Comparison of ENCODE assay signal across 27 mouse cellular contexts in the genomic region with DNA sequence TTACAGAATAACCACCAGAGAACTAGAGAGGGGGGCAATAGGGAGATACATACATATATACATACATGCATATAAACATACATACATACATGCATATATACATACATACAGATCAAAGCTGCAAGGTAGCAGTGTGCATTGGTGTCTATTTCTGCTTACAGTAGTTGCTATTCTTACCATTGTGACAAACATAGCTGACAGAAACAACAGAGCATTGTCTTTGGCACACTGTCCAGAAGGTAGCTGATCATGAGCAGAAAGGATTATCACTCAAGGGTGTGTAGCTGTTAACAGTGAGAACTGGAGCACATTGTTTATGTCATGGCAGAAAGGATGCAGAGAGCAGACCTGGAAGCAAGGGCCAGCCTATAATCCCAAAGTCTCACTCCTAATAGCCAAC. TPM values are rescaled to one million over a fixed set of nuclear protein-coding genes. Genes with fewer than 3 reads are reported as not detected.
DNase-seq lines count a peak whose midpoint lies in the region; ATAC-seq and TF ChIP-seq lines count a peak whose summit lies in the region.
"Had no signal": no experiment of that assay in that cellular context is flagged by ENCODE, and none has a peak within 500 bp of the region (broad histone marks: within the 10 kb centered on the region; RNA-seq: fewer than 3 reads in every experiment).

No protein-coding gene starts in this region.

- DNase-seq in forebrain, postnatal 0 days, result no peak
- no peak for DNase-seq in heart, postnatal 36 days
- DNase-seq in heart, postnatal 0 days (ENCODE audit: low spot score), result no peak
- DNase-seq in heart, embryonic 10.5 days (ENCODE audit: low spot score), result no peak
- DNase-seq in brain, adult 2 months (ENCODE audit: low read depth, low spot score), result peak; percentile 40
- no peak for DNase-seq in midbrain, postnatal 0 days (ENCODE audit: low spot score)
- DNase-seq: adrenal gland, postnatal 36 days; cerebellum, adult 18-20 months; cerebellum, postnatal 14 days; kidney, adult 9 months; kidney, postnatal 14 days; layer of hippocampus, postnatal 36 days; liver, embryonic 13.5 days; lung, adult 2 months; lung, postnatal 14 days; right cerebral cortex, adult 18-20 months; right cerebral cortex, postnatal 4 days; thymus, postnatal 25 days had no signal

- peak overlapping the region; percentile 35; the same call in 1 of the 2 replicates for H3K27ac ChIP-seq in forebrain, embryonic 13.5 days
- no peak overlapping the region for H3K27ac ChIP-seq in forebrain, postnatal 0 days (ENCODE audit: low read depth, low read length)
- no peak overlapping the region for H3K27ac ChIP-seq in heart, embryonic 11.5 days (ENCODE audit: low read depth, low read length)
- H3K27ac ChIP-seq in heart, postnatal 0 days (ENCODE audit: low read depth), result peak overlapping the region; percentile 82
- no peak overlapping the region for H3K27ac ChIP-seq in heart, embryonic 10.5 days
- no peak overlapping the region for H3K27ac ChIP-seq in midbrain, postnatal 0 days (ENCODE audit: low read depth, low read length)
- H3K27ac ChIP-seq: embryonic facial prominence, embryonic 12.5 days; hindbrain, postnatal 0 days; limb, embryonic 12.5 days; liver, embryonic 13.5 days; midbrain, embryonic 13.5 days; neural tube, embryonic 13.5 days had no signal

- no peaks in the 10 kb centered on the region for H3K9me3 ChIP-seq in forebrain, embryonic 13.5 days (replicated peaks)
- no peaks in the 10 kb centered on the region for H3K9me3 ChIP-seq in forebrain, postnatal 0 days (ENCODE audit: low read length)
- no peaks in the 10 kb centered on the region for H3K9me3 ChIP-seq in heart, embryonic 11.5 days (replicated peaks; ENCODE audit: control insufficient read depth, low read length)
- no peaks in the 10 kb centered on the region for H3K9me3 ChIP-seq in heart, postnatal 0 days (replicated peaks; ENCODE audit: control insufficient read depth, low read length)
- no peaks in the 10 kb centered on the region for H3K9me3 ChIP-seq in heart, embryonic 10.5 days
- no peaks in the 10 kb centered on the region for H3K9me3 ChIP-seq in midbrain, postnatal 0 days (ENCODE audit: low read length)
- H3K9me3 ChIP-seq: embryonic facial prominence, embryonic 12.5 days; limb, embryonic 12.5 days; liver, embryonic 13.5 days; midbrain, embryonic 13.5 days; neural tube, embryonic 13.5 days had no signal

- no peak overlapping the region for H3K4me2 ChIP-seq in forebrain, embryonic 13.5 days
- no peak overlapping the region for H3K4me2 ChIP-seq in forebrain, postnatal 0 days (ENCODE audit: low read depth)
- H3K4me2 ChIP-seq in heart, embryonic 11.5 days, result 0 out of 2 replicates have a peak overlapping the region, but pooled peaks have one; percentile 27
- peak overlapping the region; percentile 41 for H3K4me2 ChIP-seq in heart, postnatal 0 days (ENCODE audit: low read depth, low read length)
- no peak overlapping the region for H3K4me2 ChIP-seq in midbrain, postnatal 0 days (ENCODE audit: low read depth, low read length, poor library complexity, severe bottlenecking)
- H3K4me2 ChIP-seq: embryonic facial prominence, embryonic 12.5 days; limb, embryonic 12.5 days; liver, embryonic 13.5 days; midbrain, embryonic 13.5 days; neural tube, embryonic 13.5 days had no signal

- H3K36me3 ChIP-seq in forebrain, embryonic 13.5 days (ENCODE audit: poor library complexity, severe bottlenecking), result no peaks in the 10 kb centered on the region
- no peaks in the 10 kb centered on the region for H3K36me3 ChIP-seq in forebrain, postnatal 0 days (ENCODE audit: insufficient read depth)
- no peaks in the 10 kb centered on the region for H3K36me3 ChIP-seq in heart, embryonic 11.5 days (ENCODE audit: control insufficient read depth, insufficient read depth, low read length)
- H3K36me3 ChIP-seq in heart, postnatal 0 days (replicated peaks; ENCODE audit: control insufficient read depth, insufficient read depth, low read length), result no peaks in the 10 kb centered on the region
- H3K36me3 ChIP-seq in heart, embryonic 10.5 days, result no peaks in the 10 kb centered on the region
- no peaks in the 10 kb centered on the region for H3K36me3 ChIP-seq in midbrain, postnatal 0 days (ENCODE audit: insufficient read depth, low read length)
- H3K36me3 ChIP-seq: embryonic facial prominence, embryonic 12.5 days; limb, embryonic 12.5 days; liver, embryonic 13.5 days; midbrain, embryonic 13.5 days; neural tube, embryonic 13.5 days had no signal

- no peak overlapping the region for H3K9ac ChIP-seq in forebrain, embryonic 13.5 days
- no peak overlapping the region for H3K9ac ChIP-seq in forebrain, postnatal 0 days
- H3K9ac ChIP-seq in heart, embryonic 11.5 days (ENCODE audit: low read depth, low read length), result no peak overlapping the region
- H3K9ac ChIP-seq in heart, postnatal 0 days (replicated peaks; ENCODE audit: low read depth, low read length), result no peak overlapping the region
- no peak overlapping the region for H3K9ac ChIP-seq in midbrain, postnatal 0 days (replicated peaks; ENCODE audit: low read length, poor library complexity, severe bottlenecking)
- H3K9ac ChIP-seq: embryonic facial prominence, embryonic 12.5 days; limb, embryonic 12.5 days; liver, embryonic 13.5 days; midbrain, embryonic 13.5 days; neural tube, embryonic 13.5 days had no signal

- intact Hi-C loops in heart, postnatal 36 days (cut with DNase I), result loop anchor here (2.0 to 10.0 kb wide), 2 partner anchors 22 to 538 kb away; partner anchors contain the start of genes Lnpep and Zfp960

- no peak overlapping the region for H3K4me3 ChIP-seq in forebrain, embryonic 13.5 days
- no peak overlapping the region for H3K4me3 ChIP-seq in forebrain, postnatal 0 days (ENCODE audit: low read depth, low read length)
- H3K4me3 ChIP-seq in heart, embryonic 11.5 days (ENCODE audit: low read depth, low read length), result no peak overlapping the region
- no peak overlapping the region for H3K4me3 ChIP-seq in heart, postnatal 0 days (ENCODE audit: low read depth, low read length)
- H3K4me3 ChIP-seq in heart, embryonic 10.5 days, result no peak overlapping the region
- no peak overlapping the region for H3K4me3 ChIP-seq in midbrain, postnatal 0 days (ENCODE audit: low read depth, low read length)
- H3K4me3 ChIP-seq: embryonic facial prominence, embryonic 12.5 days; limb, embryonic 12.5 days; liver, embryonic 13.5 days; midbrain, embryonic 13.5 days; neural tube, embryonic 13.5 days had no signal

- TF ChIP-seq EP300 in heart, postnatal 0 days (IDR thresholded peaks at IDR 0.05; ENCODE audit: low read depth), result no peak

- no peaks in the 10 kb centered on the region for H3K27me3 ChIP-seq in forebrain, embryonic 13.5 days
- H3K27me3 ChIP-seq in forebrain, postnatal 0 days (ENCODE audit: insufficient read depth, low read length), result no peaks in the 10 kb centered on the region
- no peaks in the 10 kb centered on the region for H3K27me3 ChIP-seq in heart, embryonic 11.5 days (ENCODE audit: control insufficient read depth, insufficient read depth, low read length)
- no peaks in the 10 kb centered on the region for H3K27me3 ChIP-seq in heart, postnatal 0 days (ENCODE audit: control insufficient read depth, insufficient read depth, low read length)
- H3K27me3 ChIP-seq in heart, embryonic 10.5 days (ENCODE audit: insufficient read depth, poor library complexity, severe bottlenecking), result no peaks in the 10 kb centered on the region
- no peaks in the 10 kb centered on the region for H3K27me3 ChIP-seq in midbrain, postnatal 0 days (ENCODE audit: insufficient read depth, low read length)
- H3K27me3 ChIP-seq: embryonic facial prominence, embryonic 12.5 days; limb, embryonic 12.5 days; liver, embryonic 13.5 days; midbrain, embryonic 13.5 days; neural tube, embryonic 13.5 days had no signal

- ATAC-seq in forebrain, embryonic 13.5 days, result no peak
- ATAC-seq in forebrain, postnatal 0 days, result no peak
- ATAC-seq in heart, embryonic 11.5 days (replicated peaks; ENCODE audit: insufficient number of reproducible peaks, low FRiP score, low TSS enrichment), result no peak
- ATAC-seq in heart, postnatal 0 days (ENCODE audit: insufficient read depth, low read depth), result peak; percentile 78
- no peak for ATAC-seq in midbrain, postnatal 0 days (ENCODE audit: low FRiP score)
- ATAC-seq: CD4-positive, CD25-positive, alpha-beta regulatory T cell, adult 4 months; hindbrain, postnatal 0 days; intestine, embryonic 16.5 days; midbrain, embryonic 13.5 days had no signal

- TF ChIP-seq CTCF in forebrain, postnatal 0 days (IDR thresholded peaks at IDR 0.05; ENCODE audit: low read depth), result no peak
- TF ChIP-seq CTCF in heart, postnatal 0 days (IDR thresholded peaks at IDR 0.05; ENCODE audit: low read depth), result no peak
- no peak for TF ChIP-seq CTCF in midbrain, postnatal 0 days (IDR thresholded peaks at IDR 0.05)

- peaks cover 34% of the 10 kb centered on the region for H3K4me1 ChIP-seq in forebrain, embryonic 13.5 days
- no peaks in the 10 kb centered on the region for H3K4me1 ChIP-seq in forebrain, postnatal 0 days (ENCODE audit: insufficient read depth)
- H3K4me1 ChIP-seq in heart, embryonic 11.5 days (ENCODE audit: control insufficient read depth, insufficient read depth, low read length), result peaks cover 21% of the 10 kb centered on the region
- peaks cover 43% of the 10 kb centered on the region for H3K4me1 ChIP-seq in heart, postnatal 0 days (ENCODE audit: control insufficient read depth, insufficient read depth)
- H3K4me1 ChIP-seq in heart, embryonic 10.5 days, result peaks cover 20% of the 10 kb centered on the region; the same call in 1 of the 2 replicates
- H3K4me1 ChIP-seq in midbrain, postnatal 0 days (ENCODE audit: insufficient read depth, low read length), result no peaks in the 10 kb centered on the region
- H3K4me1 ChIP-seq: embryonic facial prominence, embryonic 12.5 days had no signal

RNA-seq across cellular contexts. Expression of gene Lnpep, which starts 22.1 kb away (rescaled TPM):
- polyA plus RNA-seq in forebrain, embryonic 13.5 days (2015; fragmentation: Nextera tagmentation; extraction: Ambion mirVana), result 8.9 and 9.2 TPM in 2 replicates
- total RNA-seq in forebrain, postnatal 0 days (2014; rRNA removed), result 24.1 and 33.1 TPM in 2 replicates
- polyA plus RNA-seq in forebrain, postnatal 0 days (2015; fragmentation: Nextera tagmentation; extraction: Ambion mirVana), result 2.0 and 5.1 TPM in 2 replicates
- polyA plus RNA-seq in heart, embryonic 11.5 days (2014; fragmentation: Nextera tagmentation; extraction: Ambion mirVana), result 8.9 and 12.7 TPM in 2 replicates
- total RNA-seq in heart, postnatal 36 days (2021), result 100 to 1,000 TPM; 177 to 190 TPM
- total RNA-seq in heart, postnatal 0 days (2014; rRNA removed; ENCODE audit: low replicate concordance), result 53.0 and 56.2 TPM in 2 replicates
- 10.0 and 10.3 TPM in 2 replicates for polyA plus RNA-seq in heart, postnatal 0 days (2015; fragmentation: Nextera tagmentation; extraction: Ambion mirVana)
- 8.7 and 11.1 TPM in 2 replicates for polyA plus RNA-seq in heart, embryonic 10.5 days (2016; fragmentation: Nextera tagmentation; extraction: Ambion mirVana)
- total RNA-seq in midbrain, postnatal 0 days (2014; rRNA removed), result 24.5 and 31.2 TPM in 2 replicates
- 4.5 and 6.2 TPM in 2 replicates for polyA plus RNA-seq in midbrain, postnatal 0 days (2015; fragmentation: Nextera tagmentation; extraction: Ambion mirVana)

Comparison
In these comparisons a context has a peak if more than half of its experiments do, and no peak if none do; other contexts are left out.
1. H3K27ac ChIP-seq: peak in forebrain, embryonic 13.5 days (single experiment) and heart, postnatal 0 days (single experiment); none in forebrain, postnatal 0 days (single experiment), heart, embryonic 11.5 days (single experiment), heart, embryonic 10.5 days (single experiment) and midbrain, postnatal 0 days (single experiment).
2. H3K4me2 ChIP-seq: peak in heart, embryonic 11.5 days (single experiment) and heart, postnatal 0 days (single experiment); none in forebrain, embryonic 13.5 days (single experiment), forebrain, postnatal 0 days (single experiment) and midbrain, postnatal 0 days (single experiment).